Mouse (Mus musculus) CH12F3 (cell line): ENCODE measurements at regions not wholly inside any gene's neighbourhood (a gene's known extent, or its start where the extent isn't known, plus 50 kb on each side); places are given as distances from the start of the nearest gene placed in this dataset.

Source experiments
- in situ Hi-C: fragments of 300-500 bp; cut with MboI; formaldehyde crosslinking; loops from 2 replicates; pipeline ENCODE4 v1.14.3; 2020; ENCODE audit warnings: low sequenced_read_pairs

DNA sequence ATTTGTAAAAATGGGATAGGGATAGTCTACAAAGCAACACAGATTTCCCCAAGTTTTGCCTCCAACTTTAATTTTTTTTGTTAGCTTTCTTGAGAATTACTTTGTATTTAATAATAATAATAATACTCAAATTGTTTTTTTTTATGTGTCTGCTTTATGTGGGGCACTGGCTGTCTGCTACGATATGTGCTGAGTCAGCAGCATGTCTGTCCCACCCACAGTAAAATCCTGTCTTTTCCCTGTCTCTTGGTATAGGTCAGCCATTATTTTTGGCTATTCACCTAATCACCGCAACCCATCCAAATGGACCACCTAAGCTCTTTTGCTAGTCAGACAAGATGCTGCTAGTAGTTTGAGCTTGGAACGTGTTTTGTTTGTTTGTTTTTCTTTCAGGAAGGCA is 473.0 kb downstream of the Hs3st4 start:
- in situ Hi-C loops, result no loop called here

DNA sequence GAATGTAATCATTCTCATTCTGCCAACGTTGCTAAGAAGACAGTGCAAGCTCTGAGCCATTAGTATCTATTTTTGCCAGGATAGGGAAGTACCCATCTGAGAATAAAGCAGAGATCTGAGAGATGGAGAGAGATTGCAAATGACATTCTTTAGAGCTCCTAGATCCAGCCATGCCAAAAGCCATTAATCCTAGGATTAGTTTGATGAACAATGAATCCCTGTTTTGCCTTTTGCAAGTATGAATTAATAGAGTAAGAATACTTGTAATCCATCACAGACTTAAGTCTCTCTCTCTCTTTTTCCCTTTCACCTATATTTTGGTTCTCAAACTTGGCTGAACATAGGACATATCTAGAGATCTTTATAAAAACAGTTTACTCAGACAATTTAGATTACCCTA is 504.7 kb downstream of the Hs3st4 start:
- in situ Hi-C loops, result no loop called here

DNA sequence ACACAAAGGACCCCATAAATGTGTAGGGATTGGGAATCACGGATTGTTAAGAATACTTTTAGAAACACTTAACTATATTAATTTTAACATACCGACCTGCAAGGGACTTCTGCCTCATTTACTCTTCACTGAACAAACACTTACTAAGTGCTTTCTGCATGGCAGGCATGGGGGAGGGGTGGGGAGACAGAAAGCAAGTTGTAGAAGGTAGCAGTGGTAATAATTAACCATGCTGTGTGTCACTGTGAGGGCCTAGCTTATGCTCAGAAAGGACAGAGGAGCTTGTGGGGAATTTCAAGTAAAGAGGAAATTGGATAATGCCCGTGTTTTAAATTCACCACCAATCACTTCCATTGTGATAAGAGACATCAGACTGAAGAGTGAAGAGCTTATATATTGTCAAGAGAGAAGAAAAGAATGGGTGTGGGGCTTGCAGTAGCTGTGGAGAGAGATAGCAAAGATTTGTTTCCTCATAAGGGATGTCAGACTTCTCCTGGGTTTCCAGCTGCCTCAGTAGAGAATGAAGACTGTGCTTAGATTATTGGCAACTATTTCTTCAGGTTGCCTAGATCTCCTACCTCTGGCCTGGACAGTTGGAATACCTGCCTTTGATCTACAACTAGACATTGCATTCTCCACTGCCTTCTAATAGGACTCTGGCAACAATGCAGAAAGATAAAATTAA is 508.6 kb downstream of the Hs3st4 start:
- in situ Hi-C loops, result no loop called here

DNA sequence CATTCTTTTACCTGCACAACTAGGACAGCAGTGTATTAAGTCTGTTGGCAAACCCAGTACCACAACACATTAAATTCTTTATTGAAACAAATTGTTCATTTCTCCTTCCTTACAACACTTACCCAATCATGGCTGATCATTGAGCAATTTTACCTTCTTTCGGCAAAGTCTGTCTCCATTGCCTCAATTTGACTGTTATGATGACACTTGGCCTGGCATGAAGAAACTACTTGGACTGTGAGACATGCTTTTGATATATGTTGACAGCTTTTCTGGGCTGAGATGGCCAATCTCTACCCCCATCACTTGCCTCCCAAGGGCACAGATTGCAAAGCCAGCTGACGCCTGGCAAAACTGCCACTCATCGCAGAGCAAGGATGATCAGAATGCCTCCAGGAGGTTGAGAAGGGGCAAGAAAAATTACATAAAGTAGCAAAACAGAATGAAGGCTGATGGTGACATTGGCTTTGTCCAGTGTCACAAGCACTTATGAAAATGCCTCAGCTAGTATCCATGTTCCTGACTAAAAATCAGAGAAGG is 509.3 kb downstream of the Hs3st4 start:
- in situ Hi-C loops, result no loop called here

DNA sequence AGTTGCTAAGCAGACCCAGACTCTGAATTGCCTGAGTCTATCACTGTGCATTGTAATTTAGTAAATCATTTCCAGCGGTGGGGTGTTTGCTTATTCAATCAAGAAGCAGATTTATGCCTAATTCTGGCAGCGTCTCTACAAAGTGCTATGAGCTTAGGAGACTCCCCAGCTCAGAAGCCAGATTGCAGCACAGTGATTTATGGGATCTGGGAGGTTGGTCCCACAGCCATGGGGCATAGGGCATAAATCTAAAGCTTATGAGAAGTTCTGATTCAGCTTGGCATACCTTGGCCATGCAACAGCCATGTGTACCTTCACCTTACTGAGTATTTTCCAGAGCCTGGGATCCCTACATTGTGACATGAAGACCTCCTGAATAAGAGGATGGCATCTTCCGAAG is 518.0 kb downstream of the Hs3st4 start:
- in situ Hi-C loops, result no loop called here

DNA sequence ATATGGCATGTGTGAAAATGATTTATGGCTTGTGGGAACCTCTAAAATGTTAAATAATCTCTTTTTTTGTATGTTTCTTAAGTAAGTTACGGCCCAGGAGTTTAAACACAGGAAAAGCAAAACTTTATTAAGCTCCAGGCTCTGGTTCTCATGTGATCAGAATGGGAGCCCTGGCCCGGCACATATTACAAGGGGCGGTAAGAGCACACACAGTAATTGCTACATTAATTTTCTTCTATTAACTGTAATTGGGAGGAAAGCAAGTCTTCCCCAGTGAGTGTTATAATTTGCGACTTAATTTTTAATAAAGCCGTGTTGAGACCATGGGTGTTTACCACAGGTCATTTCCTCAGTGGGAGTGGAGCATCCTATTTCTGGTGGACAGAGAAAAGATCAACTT is 520.1 kb downstream of the Hs3st4 start:
- in situ Hi-C loops, result no loop called here

DNA sequence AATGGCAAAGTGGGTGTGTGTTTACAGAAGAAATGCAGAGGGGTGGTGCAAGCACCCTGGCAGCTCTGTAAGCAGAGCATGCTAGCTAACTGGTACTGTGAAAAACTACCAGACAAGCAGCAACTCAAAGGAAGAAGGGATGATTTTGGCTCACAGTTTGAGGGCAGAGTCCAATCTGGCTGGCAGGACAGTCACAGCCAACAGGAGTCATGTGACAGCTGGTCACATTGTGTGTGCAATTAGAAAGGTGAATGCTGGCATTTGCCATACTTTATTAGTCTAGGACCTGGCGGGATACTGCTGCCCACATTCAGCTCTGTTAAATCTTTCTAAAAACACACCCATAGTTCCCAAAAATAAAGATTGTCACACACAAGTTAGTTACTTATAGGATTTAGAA is 566.4 kb downstream of the Hs3st4 start:
- in situ Hi-C loops, result no loop called here

DNA sequence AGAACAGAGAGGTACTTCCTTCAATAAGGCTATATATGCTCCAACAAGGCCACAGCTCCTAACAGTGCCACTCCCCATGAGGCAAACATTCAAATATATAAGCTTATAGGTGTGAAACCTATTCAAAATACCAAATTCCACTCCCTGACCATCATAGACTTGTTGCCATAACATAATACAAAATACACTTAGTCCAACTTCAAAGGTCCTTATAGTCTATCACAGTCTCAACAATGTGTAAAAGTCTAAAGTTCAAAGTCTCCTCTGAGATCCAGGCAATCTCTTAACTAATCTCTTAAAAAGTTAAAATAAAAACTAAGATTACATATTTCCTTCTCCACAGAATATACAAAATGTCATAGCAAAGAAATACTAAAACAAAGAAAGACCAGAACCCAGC is 574.5 kb downstream of the Hs3st4 start:
- in situ Hi-C loops, result no loop called here

DNA sequence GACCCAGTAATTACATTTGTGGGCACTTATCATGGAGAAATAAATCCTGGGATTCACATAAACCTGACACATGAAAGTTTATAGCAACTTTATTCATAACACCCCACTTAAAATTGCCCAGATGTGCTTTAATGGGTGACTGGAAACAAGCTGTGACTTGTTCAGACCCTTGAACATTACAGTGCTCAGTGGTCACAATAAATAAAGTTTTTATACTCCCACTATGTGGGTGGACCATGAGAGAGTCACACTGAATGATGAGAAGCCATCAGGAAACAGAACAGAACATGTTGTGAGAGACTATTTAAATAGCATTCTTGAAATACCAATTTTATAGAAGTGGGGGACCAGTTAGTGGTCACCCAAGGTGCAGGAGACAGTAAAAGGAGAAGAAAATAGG is 588.1 kb downstream of the Hs3st4 start:
- in situ Hi-C loops, result no loop called here

DNA sequence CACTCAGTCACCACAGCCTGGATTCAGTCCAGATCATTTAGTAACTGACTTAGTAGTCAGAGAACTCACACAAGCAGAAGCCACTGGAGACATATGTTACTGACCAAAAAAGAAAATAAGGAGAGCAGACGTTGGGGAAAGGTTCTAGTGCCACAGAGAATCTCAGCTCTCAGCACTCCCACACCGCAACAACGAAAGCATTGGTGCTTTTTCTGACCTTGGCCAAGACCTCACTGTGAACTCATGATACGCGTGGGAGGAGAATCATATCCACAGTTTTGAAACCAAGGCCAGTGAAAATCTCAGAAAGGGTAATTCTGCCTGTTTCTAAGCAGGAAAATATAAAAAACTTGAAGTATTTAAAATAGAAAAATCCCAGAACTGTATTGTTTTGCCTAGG is 591.0 kb downstream of the Hs3st4 start:
- in situ Hi-C loops, result no loop called here

DNA sequence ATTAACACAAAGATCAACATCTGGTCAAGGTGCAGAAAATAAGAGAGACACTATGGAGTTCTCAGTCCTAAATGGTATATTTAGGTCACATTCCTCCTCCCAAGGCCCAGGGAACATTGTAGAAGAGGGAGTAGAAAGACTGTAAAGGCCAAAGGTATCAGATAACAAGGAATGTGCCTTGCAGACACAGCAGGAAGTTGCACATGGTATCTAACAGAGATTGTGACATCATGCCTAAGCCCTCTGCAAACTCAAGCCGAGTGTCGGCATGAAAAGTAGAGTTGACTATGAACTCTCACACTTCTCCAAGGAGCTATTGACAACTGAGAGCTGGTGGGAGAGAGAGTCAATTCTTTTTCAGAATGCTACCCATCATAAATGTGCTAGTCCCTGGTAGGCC is 598.7 kb downstream of the Hs3st4 start:
- in situ Hi-C loops, result no loop called here

DNA sequence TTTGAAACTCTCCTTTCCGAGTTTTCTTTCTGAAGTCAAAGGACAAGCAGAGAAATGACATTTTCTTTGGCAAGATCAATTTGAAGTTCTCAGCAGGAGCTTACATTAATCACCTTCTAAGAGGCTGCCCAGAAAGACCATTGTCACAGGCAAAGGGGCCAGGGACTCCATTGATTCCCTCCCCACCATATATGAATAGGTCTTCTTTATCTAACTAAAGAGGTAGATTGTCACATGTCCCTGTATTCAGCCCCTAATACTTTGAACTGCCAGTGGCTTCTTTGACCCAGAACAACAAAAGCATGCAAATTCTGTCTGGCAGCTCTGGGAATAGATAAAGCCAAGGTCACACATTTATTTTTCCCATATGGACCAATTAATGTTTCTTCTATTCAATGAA is 602.6 kb downstream of the Hs3st4 start:
- in situ Hi-C loops, result no loop called here

DNA sequence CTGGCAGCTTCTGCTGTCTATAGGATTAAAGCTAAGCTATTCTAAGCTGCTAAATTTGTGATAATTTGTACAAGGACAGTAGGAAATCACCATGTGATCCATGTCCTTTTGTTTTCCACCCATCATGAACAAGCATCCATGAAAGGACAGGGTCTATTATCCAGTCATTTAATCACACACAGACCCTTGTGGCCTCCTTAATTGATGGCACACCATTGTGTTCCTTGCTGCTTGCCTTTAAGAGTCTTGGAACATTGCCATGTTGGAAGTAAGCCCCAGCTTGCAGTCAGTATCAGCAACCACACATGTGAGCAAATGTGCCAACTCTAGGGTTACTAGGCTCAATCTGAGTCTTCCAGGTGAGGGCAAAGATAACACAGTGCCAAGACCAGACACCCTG is 608.7 kb downstream of the Hs3st4 start:
- in situ Hi-C loops, result no loop called here

DNA sequence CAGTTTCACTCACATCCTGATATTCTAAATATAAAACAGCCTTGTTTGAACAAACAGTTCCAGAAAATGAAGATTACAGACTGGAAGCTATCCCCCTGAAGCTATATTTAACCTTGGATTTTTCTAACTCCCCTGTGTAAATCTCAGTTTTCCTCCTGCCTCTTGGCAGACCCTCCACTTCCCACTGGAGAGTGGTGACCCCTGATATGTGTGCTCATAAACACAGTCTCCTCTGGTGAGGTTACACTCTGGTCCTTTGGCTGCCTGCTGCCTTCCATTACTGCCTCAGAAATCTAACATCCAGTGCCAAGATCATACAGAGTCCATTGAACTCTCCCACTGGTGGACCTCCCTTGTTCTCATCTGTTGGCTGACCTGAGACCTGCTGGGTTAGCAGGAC is 610.8 kb downstream of the Hs3st4 start:
- in situ Hi-C loops, result no loop called here

DNA sequence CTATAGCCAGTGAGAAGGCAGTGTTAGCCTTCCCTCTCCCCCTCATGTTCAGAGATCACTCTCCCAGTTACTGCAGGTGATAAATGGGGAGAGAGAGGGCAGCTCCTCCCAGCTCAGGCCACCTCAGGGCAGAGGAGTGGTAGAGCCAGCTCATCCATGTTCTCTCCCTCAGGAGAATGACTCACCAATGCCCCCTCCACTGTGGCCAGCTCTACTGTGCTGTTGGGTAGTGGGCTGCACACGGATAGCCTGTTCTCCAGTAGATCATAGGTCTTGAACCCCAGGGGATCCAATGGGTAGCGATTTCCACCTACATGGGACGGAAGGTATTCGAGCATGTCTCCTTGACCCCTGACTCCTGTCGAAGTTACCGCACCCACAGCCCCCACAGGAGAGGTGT is 618.1 kb downstream of the Hs3st4 start:
- in situ Hi-C loops, result no loop called here

DNA sequence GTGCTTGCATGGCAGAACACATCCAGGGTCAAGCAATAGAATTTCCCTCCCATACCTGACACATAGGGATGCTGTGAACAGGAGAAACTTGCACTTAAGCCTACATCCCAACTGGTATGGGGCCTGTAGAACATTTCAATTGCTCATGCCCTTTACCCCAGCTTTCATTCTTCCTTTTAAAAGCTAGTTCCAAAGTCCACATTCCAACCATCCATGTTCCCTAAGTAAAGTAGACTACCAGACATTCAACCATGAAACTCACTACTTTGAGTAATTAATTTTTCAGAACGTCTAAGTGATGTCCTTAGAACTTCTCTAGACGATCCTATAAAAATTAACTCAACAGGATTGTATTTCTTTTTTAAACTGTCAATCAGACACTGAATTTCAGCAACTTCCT is 621.9 kb downstream of the Hs3st4 start:
- in situ Hi-C loops, result no loop called here

DNA sequence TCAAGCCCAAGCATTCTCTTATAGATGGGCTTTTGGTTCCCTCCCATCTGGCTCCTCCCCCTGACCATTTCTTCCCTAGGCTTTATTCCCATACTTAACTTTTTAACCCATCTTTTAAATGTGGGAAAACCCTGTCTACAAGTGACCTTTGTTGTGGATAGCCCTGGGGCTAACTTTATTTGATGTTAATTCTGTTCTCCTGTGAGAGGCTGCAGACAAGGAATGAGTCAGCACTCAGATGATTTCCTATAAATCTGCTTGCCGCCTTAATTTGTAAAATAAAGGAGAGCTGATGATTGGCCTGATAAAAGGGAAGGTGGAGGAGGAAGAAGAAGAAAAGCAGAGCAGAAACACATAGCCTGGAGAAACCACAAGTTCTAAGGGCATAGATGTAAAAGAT is 623.3 kb downstream of the Hs3st4 start:
- in situ Hi-C loops, result no loop called here

DNA sequence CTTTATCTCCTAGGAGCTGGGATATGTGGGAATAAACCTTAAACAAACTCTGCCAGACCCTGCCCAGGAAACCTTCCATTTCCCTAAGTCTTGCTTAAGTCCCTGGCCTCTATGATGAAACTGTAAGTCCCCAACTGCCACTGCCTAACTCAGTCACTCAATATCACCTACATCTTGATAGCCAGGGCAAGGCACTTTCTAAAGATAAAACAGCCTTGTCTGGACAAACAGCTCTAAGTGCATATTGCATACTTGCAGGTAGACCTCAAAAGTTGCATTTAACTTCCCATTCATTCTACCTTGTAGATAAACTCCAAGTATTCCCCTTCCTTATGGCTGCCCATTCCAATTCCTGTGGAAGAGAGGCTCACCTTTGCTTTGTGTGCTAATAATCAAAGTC is 624.4 kb downstream of the Hs3st4 start:
- in situ Hi-C loops, result no loop called here

DNA sequence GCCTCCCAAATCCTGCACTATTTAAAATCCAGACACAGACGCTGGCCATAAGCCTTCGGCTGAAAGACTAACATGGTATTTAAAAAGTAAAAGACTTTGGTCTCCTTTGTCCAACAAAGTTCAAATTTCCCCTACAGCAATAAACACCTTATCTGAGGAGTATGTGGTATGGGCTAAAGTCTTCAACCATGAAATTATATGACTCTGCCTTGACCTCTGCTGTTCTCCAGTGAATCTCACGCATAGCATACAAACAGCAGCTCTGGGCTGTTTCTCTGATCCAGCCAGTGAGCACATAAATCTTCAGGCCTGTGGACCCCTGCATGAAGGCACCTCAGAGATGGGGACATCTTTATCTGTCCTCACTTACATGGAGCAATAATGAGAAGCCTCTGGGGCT is 627.8 kb downstream of the Hs3st4 start:
- in situ Hi-C loops, result no loop called here

DNA sequence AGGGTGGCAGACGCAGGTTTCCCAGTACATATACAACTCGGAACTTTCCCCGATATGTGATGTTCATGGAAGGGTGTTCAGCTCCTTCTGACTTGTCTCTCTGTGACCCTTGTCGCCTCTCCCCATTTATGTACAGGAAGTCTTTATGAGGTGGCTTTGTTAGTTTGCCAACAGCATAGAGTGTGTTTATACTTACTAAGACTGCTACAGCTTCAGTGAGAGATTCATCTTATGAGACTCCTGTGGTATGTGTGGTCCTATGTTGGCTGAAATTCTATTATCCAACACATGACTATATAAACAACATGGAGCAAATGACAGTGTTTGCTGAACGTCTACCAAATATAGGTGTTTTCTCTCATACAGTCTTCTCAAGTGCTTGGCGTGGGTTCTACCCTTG is 664.5 kb downstream of the Hs3st4 start:
- in situ Hi-C loops, result no loop called here

DNA sequence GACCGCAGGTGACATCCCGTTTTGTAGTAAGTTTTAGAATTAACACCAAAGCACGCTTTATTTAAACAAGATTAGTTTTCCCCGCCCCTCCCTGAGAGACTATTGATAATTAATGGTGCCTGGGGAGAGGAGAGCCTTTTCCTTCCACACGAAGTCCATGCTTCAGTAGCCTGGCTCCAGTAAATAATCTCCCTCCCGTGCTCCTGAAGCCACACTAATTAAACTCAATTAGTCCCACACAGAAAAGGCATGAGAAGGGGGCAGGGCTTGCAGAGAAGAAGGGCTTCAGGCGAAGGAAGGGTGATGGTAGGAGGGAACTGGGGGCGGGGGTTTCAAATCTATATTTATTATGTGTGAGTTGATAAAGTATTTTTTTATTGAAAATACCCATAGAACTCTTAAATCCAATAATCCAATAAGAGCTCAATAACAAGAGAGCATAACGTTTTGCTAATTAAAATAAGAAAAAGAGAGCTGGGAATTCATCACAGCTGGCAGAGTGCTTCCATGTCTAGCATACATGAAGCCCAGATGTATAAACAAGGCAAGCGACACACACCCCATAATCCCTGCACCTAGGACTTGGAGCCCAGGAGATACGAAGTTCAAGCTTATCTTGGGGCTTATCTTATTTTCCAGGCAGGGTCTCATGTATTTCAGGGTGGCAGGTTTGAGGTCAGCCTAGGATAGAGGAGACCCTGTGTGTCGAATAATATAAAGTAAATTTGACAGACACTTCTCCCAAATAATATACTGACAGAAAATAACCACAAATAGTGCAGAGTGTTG is 684.7 kb downstream of the Hs3st4 start:
- in situ Hi-C loops, result no loop called here

DNA sequence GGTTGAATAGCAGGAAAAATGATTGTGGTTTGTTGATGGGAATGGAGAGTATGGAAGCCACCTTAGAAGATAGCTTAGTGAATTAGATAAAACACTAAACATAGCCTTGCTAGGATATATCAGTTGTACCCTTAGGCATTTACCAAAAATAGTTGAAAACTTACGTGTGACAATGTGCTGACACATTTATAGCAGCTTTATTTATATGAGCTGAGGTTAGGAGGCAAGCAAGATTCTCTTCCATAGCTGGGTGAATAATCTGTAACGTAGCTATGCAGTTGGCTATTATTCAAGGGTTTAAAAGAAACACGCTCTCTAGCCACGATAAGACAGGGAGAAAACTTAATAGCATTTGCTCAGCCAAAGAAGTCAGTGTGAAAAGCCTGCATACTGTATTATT is 685.4 kb downstream of the Hs3st4 start:
- in situ Hi-C loops, result no loop called here
